Mouse (Mus musculus): Measurements from ENCODE around the gene Gm49373. TPM values are rescaled to one million over a fixed set of nuclear protein-coding genes. Genes with fewer than 3 reads are reported as not detected.
A peak's percentile ranks its signal among the peaks of the same experiment; 100 is the strongest.

Gene Gm49373
- 0.13 and 0.27 TPM in 2 replicates for polyA plus RNA-seq (2012; rRNA removed)

- no peak for DNase-seq (ENCODE audit: low read depth)
Observed at GRCm38 (mm10) chr9:21073044-21073840, at the start of gene Gm49373, which contains the start of gene Fdx1l. Gene Gm49373 (minus strand): TSS chr9:21073096. Gene Fdx1l (minus strand): TSS chr9:21073614.

- DNase-seq (ENCODE audit: low read depth): no peak
Observed at GRCm38 (mm10) chr9:21121483-21121882, 48.6 kb upstream of the Gm49373 start.

GRCm38 (mm10) chr9:21117073-21117472 is 44.2 kb upstream of the Gm49373 start:
- no peak for DNase-seq (ENCODE audit: low read depth)

GRCm38 (mm10) chr9:21115105-21115504 is 42.2 kb upstream of the Gm49373 start:
- no peak for DNase-seq (ENCODE audit: low read depth)

- no peak for DNase-seq (ENCODE audit: low read depth)
Observed at GRCm38 (mm10) chr9:21114190-21114589, 41.3 kb upstream of the Gm49373 start.

GRCm38 (mm10) chr9:21113751-21114150 is 40.9 kb upstream of the Gm49373 start:
- no peak for DNase-seq (ENCODE audit: low read depth)

GRCm38 (mm10) chr9:21107607-21108237 is 34.8 kb upstream of the Gm49373 start:
- DNase-seq (ENCODE audit: low read depth): no peak

- DNase-seq (ENCODE audit: low read depth): no peak
Observed at GRCm38 (mm10) chr9:21105760-21106564, 33.1 kb upstream of the Gm49373 start.

- DNase-seq (ENCODE audit: low read depth): no peak
Observed at GRCm38 (mm10) chr9:21104814-21105213, 31.9 kb upstream of the Gm49373 start.

GRCm38 (mm10) chr9:21102076-21102475 is 29.2 kb upstream of the Gm49373 start:
- DNase-seq (ENCODE audit: low read depth): no peak

GRCm38 (mm10) chr9:21100447-21101161 is 27.7 kb upstream of the Gm49373 start:
- DNase-seq (ENCODE audit: low read depth): no peak

- DNase-seq (ENCODE audit: low read depth): no peak
Observed at GRCm38 (mm10) chr9:21097793-21098192, 24.9 kb upstream of the Gm49373 start.

GRCm38 (mm10) chr9:21095958-21096357 is 23.1 kb upstream of the Gm49373 start:
- DNase-seq (ENCODE audit: low read depth): no peak

- no peak for DNase-seq (ENCODE audit: low read depth)
Observed at GRCm38 (mm10) chr9:21093423-21093822, 20.5 kb upstream of the Gm49373 start.

- peak; percentile 63 for DNase-seq (ENCODE audit: low read depth)
Observed at GRCm38 (mm10) chr9:21091707-21092320, 18.9 kb upstream of the Gm49373 start, which contains the start of the genes Gm38431 and Raver1. Gene Gm38431 (minus strand): TSS chr9:21091997. Gene Raver1 (minus strand): TSS chr9:21092008.

- DNase-seq (ENCODE audit: low read depth): no peak
Observed at GRCm38 (mm10) chr9:21090972-21091706, 18.2 kb upstream of the Gm49373 start.

- no peak for DNase-seq (ENCODE audit: low read depth)
Observed at GRCm38 (mm10) chr9:21090537-21090936, 17.6 kb upstream of the Gm49373 start.

- DNase-seq (ENCODE audit: low read depth): no peak
Observed at GRCm38 (mm10) chr9:21083324-21083723, 10.4 kb upstream of the Gm49373 start.

GRCm38 (mm10) chr9:21081127-21081526 is 8.2 kb upstream of the Gm49373 start:
- DNase-seq (ENCODE audit: low read depth): no peak

GRCm38 (mm10) chr9:21075625-21076024 is 2.7 kb upstream of the Gm49373 start:
- DNase-seq (ENCODE audit: low read depth): no peak
